Mouse (Mus musculus) left cerebral cortex, postnatal 25 days (tissue): ENCODE data around the gene Lsm14b. TPM values are rescaled to one million over a fixed set of nuclear protein-coding genes. Genes with fewer than 3 reads are reported as not detected.

Source experiments
- DNase-seq, 2 experiments: peaks; one replicate each; pipeline ENCODE4 v3.0.0; 2022; ENCODE audit warnings: low spot score in 2 of 2, mixed read lengths in 1 of 2
- intact Hi-C: fragments of 180-260 bp; cut with DNase I; formaldehyde crosslinking; loops from one replicate; pipeline ENCODE4 v1.15.1; 2025
- total RNA-seq, 2 experiments: library from RNA; stranded (reverse); gene quantifications; 2 replicates each; pipeline ENCODE4 v1.2.3; 2021

The Lsm14b gene
- total RNA-seq, 2 experiments from 2014 or later = 116 to 118 TPM

GRCm38 (mm10) chr2:180045283-180045682 is 20.5 kb downstream of the Lsm14b start:
- DNase-seq = no peak
- intact Hi-C loops = no loop called here

- intact Hi-C loops = no loop called here
These were observed 22.8 kb downstream of the Lsm14b start for GRCm38 (mm10) chr2:180047580-180047979.

GRCm38 (mm10) chr2:180047980-180048635 is 23.3 kb downstream of the Lsm14b start:
- intact Hi-C loops = no loop called here
- DNase-seq = peak; percentile 49 to 78

More at GRCm38 (mm10) chr2:180047580-180047979, 22.8 kb downstream of the Lsm14b start:
- DNase-seq = no peak

GRCm38 (mm10) chr2:180050986-180051385 is 26.2 kb downstream of the Lsm14b start:
- peak; percentile 76 to 85 for DNase-seq
- intact Hi-C loops = loop anchor here (2.0 kb wide), 1 partner anchor 134 kb away; no protein-coding TSS in a partner anchor

- intact Hi-C loops = loop anchor here (2.0 kb wide), 1 partner anchor 135 kb away; no protein-coding TSS in a partner anchor
These were observed 27.4 kb downstream of the Lsm14b start for GRCm38 (mm10) chr2:180051986-180052733.

GRCm38 (mm10) chr2:180053001-180053400 is 28.2 kb downstream of the Lsm14b start:
- intact Hi-C loops = no loop called here
- DNase-seq = no peak

More at GRCm38 (mm10) chr2:180051986-180052733, 27.4 kb downstream of the Lsm14b start:
- no peak for DNase-seq

- intact Hi-C loops = no loop called here
- no peak for DNase-seq
These were observed 38.7 kb downstream of the Lsm14b start for GRCm38 (mm10) chr2:180063338-180064131.

GRCm38 (mm10) chr2:180069770-180070480 is 45.1 kb downstream of the Lsm14b start:
- intact Hi-C loops = loop anchor here (2.0 to 10.0 kb wide), 2 partner anchors 49 to 185 kb away; partner anchors contain the start of genes Osbpl2 and Rps21

GRCm38 (mm10) chr2:180070481-180071453 is 46.0 kb downstream of the Lsm14b start, which contains the start of gene Mtg2:
Gene Mtg2 (plus strand): TSS chr2:180070588.
- intact Hi-C loops = loop anchor here (2.0 to 10.0 kb wide), 2 partner anchors 48 to 184 kb away; partner anchors contain the start of genes Osbpl2 and Rps21
- peak; percentile 96 to 97 for DNase-seq

More at GRCm38 (mm10) chr2:180069770-180070480, 45.1 kb downstream of the Lsm14b start:
- DNase-seq = no peak

GRCm38 (mm10) chr2:180071671-180072070 is 46.9 kb downstream of the Lsm14b start:
- intact Hi-C loops = loop anchor here (2.0 to 10.0 kb wide), 2 partner anchors 47 to 183 kb away; partner anchors contain the start of genes Osbpl2 and Rps21
- DNase-seq = no peak

- no peak for DNase-seq
- intact Hi-C loops = loop anchor here (10.0 kb wide), 1 partner anchor 182 kb away; the partner anchor contains the start of gene Rps21
These were observed 48.1 kb downstream of the Lsm14b start for GRCm38 (mm10) chr2:180072886-180073285.

GRCm38 (mm10) chr2:180077622-180078021 is 52.8 kb downstream of the Lsm14b start:
- no peak for DNase-seq
- intact Hi-C loops = loop anchor here (10.0 kb wide), 1 partner anchor 177 kb away; the partner anchor contains the start of gene Rps21

- intact Hi-C loops = no loop called here
- no peak for DNase-seq
These were observed 55.9 kb downstream of the Lsm14b start for GRCm38 (mm10) chr2:180080680-180081079.

- intact Hi-C loops = no loop called here
- no peak for DNase-seq
These were observed 58.3 kb downstream of the Lsm14b start for GRCm38 (mm10) chr2:180083063-180083462.

GRCm38 (mm10) chr2:180084565-180084964 is 59.8 kb downstream of the Lsm14b start:
- intact Hi-C loops = no loop called here
- DNase-seq = no peak
